Mouse (Mus musculus): ENCODE measurements around the gene Arf6.
"Not testable (repeated sequence)": the region's sequence is repeated elsewhere in the genome, so short reads cannot be mapped to it uniquely, and the experiment has no call there.

Arf6 gene

DNA sequence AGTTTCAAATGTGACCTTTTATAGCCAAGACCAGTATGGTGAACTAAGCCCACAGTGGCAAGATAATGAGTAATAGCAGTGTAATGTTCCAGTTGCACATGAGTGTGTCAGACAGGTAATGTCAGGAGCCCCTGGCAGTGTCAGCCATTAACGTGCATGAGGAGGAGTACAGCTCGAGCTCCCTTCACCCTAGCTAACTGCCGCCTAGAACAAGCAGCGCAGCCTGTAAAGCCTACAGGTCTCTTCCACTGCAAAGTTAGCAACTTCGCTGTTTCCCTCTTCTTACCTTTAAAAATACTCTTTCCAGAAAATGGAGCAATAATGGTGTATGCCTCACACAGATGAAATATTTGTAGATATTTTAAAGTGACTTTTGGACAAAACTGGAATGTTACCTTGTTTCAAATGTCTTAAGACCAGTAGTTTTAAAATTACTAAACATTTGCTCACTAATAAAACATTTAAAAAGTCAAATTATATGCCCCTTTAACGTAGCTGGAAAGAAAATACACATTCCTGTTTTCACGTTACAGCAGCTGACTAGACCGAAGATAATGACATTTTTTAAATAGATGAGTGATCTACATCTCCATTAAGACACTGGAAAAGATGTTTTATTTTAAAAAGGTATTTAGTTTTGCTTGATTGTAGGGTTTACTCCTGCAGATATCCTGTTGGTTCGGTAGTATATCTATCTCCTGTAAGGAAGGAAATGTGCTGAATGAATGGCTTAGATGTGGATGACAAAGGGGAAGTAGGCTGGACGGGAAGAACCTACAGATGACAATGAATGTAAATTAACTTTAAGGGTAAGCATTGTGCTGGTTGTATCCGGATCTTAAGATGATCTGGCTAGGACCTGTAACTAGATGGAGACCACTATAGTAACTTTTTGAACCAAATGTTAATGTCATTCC, 2.2 kb downstream of the Arf6 start:
- DNase-seq (ENCODE audit: low spot score in 2 of 2), result peak in 1 of 2 experiments; percentile 64

DNA sequence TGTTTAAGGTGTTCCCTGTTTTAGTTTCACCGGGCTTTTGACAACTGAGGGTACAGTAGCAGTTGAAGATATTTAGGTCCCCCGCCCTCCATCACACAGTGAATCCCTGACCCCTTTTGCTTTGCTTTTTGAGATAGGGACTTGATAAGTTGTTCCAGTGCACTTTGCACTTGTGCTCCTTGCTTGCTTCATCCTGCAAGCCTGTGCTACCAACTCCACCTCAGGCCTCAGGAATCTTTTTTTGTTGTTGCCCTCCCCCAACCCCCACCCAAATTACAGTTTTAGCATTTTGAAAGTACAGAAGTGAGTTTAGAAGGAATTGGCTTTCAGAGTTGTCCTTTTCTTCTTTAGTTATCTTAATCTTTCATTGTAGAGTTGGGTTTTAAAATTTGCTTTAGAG, 4.2 kb downstream of the Arf6 start:
- DNase-seq (ENCODE audit: low spot score in 2 of 2), result no peak

DNA sequence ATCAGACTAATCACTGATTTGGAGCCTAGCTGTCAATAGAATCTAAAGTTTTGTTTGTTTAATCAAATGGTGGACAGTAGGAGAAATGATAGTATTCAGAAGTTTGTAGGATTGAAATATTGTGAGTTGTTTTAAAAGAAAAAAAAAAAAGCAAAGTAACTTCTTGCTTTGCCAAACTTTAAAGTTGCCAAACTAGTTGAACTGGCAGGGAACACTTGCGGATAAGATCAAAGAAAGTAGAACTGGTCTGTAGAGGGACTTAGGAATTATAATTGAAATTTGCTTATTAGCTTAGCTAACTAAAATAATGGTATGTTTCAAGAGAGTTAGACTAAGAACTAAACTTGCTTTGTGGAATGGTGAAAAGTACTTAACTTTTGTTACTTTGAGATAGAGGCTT, 5.2 kb downstream of the Arf6 start:
- DNase-seq (ENCODE audit: low spot score in 2 of 2), result no peak

DNA sequence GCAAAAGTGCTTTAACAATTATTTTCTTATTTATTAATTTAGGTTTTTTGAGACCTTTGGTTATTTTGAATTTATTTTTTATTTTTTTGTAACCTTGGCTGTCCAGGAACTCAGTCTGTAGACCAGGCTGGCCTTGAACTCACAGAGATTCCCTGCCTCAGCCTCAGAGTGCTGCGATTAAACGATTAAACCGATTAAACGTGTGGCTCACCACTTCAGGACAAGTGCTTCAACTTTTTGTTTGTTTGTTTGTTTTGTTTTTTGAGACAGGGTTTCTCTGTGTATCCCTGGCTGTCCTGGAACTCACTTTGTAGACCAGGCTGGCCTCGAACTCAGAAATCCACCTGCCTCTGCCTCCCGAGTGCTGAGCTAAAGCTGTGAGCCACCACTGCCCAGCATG, 5.7 kb downstream of the Arf6 start:
- DNase-seq (ENCODE audit: low spot score in 2 of 2), result not testable (repeated sequence)

DNA sequence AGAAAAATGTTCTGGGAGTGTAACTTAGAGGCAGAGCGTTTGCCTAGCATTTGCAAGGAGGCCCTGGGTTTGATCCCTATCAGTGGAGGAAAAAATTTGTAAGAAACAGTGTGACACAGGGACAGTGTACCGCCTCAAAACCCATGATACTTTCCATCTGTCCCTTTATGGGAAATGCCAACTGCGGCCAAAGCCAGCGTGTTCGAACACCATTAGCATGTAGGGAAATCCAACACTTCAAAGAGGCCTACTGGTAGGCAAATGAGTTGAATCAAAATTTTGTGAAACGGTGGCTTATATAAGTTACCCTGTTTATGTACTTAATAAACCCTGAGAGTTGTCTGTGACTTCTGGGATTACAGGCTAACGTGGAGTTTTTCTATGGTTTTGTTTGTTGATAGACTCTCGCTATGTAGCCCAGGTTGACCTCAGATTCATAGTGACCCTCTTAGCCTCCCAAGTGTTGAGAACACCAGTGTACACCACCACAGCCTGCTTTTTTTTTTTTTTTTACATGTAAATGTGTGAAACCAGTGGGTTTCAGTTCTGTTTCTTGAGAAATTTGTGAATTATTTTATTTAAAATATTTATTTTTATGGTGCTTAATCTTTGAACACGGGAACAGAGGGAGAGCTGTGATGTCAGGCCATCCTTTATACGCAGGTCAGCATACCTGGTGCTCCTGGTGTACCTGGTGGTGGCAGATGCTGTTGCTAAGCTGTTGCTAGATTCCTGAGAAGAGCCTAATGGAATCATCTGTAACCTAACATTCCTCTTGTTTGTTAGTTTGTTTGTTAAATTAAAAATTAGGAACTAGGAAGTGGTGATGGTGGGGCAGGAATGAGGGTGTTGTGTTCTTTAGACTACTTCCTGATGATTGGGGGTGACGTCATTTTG, 6.9 kb downstream of the Arf6 start:
- DNase-seq (ENCODE audit: low spot score in 2 of 2), result no peak

DNA sequence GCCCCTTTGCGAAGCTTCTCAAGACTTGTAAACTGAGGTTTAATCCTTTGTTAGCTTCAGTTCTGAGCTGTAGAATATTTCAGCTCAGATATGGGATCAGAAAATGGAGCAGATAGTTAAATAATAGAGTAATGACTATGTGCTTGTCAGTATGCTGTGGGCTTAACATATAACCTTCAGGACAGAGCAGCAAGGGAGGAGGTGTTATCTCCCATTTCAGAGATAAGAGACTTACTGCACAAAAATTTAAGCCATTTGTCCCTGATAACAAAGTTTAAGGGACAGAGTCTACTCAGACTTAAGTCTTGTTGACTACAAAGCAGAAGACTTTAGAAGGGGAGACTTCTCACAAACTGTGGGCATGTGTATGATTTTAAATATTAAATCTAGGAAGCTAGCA, 10.9 kb downstream of the Arf6 start:
- DNase-seq (ENCODE audit: low spot score in 2 of 2), result no peak

DNA sequence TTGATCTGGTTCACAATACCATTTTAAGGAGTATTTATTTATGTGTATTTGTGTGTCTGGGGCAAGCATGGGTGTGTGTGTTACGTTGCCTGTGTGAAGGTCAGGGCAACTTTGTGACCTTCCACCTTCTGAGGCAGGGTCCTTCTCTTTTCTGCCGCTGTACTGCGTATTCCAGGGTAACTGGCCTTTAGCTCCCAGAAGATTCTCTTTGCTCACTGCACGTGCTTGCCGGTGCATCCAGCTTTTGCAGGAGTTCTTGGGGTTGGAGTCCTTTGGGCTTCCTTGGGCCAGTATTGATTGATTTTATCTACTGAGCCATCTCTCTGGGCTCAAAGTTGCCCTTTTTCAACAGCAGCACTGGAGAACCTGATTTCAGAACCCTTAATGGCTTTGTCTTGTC, 12.7 kb downstream of the Arf6 start:
- no peak for DNase-seq (ENCODE audit: low spot score in 2 of 2)

DNA sequence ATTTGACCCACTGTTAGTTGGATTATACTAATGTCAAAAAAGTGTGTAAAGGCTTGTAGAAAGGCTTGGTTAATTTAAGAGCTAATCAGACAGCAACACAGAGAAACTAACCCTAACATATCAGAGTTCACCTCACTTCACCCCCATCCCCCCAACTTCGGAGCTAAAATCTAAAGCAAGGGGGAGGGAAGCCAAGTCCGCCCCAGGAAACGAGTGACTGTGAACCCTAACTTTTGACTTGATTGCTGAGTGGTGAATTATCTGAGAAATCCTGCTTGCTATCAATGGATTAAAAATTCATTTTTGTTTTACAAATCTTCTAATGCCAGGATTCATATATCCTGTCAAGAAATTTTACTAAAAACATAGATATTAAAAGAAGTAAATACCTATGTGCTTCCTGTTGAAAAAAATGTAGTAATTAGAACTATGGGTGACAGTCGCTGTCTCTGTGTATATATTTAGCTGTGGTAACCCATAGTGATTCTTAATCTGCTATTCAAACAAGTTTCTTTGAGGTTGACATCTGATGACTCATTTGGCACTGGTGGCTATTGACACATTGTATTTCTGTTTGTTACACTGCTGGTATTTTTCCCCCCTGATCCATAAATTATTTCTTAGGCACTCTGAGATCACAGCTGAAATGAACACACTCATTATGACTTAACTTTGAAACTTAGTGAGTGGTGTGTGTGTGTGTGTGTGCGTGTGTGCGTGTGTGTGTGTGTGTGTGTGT, 13.8 kb downstream of the Arf6 start:
- no peak for DNase-seq (ENCODE audit: low spot score in 2 of 2)

DNA sequence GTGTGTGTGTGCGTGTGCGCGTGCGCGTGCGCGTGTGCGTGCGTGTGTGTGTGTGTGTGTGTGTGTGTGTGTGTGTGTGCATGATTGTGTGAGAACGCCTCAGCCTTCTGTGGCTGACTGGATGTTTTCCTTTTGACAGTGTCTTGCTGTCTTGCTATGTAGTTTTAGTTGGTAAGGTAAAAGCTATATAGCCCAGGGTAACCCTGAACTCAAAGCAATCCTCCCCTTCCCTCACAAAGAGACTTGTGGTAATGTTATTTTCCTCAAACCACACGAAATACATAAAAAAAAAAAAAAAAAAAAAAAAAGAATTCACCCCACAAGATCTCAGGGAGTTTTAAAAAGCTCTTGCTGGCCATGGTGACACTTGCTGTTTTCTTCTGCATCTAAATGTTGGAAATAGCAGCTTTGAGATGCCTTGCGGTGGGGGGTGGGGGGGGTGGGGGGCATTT, 14.4 kb downstream of the Arf6 start:
- not testable (repeated sequence) for DNase-seq (ENCODE audit: low spot score in 2 of 2)

DNA sequence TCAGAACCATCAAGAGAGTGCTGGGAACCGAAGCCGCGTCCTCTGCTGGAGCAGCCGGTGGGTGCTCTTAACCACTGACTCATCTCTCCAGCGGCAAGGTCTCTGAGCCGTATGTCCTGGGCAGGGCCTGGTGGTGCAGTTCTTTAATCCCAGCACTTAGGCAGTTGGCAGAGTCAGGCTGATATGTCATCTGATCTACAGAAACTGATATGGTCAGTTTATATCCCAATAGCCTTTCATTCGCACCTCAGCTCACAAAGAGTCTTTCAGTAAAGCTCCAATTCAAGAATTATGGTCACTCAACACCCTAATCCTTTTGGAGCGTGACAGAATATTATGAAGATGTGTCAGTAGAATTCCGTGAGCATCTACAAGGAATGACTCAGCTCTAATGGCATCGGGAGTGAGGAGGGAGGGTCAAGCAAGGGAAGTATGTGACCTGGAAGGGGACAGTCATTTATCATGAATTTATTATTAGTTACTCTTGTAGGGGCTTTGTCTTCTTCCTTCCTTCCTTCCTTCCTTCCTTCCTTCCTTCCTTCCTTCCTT, 16.4 kb downstream of the Arf6 start:
- no peak for DNase-seq (ENCODE audit: low spot score in 2 of 2)

DNA sequence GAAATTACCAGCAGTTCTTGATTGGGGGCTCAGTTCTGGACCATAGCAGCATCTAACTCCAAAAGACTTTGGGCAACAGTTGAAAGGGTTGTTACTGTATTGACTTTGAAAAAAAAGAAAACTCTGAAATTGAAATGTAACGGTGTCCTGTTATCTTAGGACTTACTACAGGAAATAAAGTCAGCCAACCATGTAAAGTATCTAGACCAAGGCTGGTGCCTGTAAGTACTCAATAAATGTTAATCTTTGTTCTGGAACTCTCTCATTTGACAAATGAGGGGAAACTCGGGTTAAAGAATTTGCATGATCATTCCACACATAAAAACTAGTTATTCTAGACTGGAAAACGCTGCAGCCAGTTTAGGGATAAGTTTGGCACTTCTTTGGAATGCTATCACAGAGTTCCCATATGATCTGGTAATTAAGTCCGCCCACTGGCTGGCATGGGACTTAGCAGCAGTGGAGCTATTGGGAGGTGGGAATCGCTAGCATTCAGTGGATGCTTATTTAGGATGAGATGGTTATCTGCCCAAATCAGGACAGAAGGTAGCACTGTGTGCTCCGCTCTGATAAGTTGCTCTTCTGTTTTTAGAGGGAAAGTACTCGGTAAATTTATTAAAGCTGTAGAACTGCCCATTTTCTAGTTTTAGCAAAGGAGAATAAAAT, 17.5 kb downstream of the Arf6 start:
- DNase-seq (ENCODE audit: low spot score in 2 of 2), result no peak

DNA sequence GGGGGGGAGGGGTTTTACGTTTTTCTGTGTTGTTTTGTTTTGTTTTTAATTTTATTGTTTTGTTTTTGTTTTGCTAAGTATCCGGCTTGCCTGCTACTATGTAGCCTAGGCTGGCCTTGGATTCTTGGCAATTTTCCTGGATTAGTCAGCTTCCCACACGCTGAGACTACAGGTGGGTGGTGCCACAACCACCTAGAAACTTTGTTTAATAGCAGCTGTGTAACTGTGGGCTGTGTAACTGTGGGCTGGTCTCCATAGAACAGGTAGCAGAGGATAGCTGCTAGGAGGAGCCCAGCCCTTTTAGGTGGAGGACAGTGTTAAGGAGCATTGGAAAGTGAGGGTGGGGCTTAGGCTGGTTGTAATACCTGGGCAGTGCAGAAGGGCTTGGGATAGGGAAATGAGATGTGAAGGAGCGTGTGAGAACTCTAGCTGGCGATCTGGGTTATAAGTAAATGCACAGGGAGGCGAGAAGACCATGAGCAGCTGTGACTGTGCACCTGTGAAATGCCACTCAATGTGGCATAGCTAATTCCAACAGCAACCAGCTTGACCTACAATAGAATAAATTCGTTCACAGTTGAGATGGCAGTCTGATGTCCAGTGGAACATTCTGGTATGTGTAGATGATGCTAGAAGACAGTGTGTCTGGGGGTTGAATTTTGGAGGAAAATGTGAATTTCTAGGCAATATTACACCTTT, 18.2 kb downstream of the Arf6 start:
- no peak for DNase-seq (ENCODE audit: low spot score in 2 of 2)

DNA sequence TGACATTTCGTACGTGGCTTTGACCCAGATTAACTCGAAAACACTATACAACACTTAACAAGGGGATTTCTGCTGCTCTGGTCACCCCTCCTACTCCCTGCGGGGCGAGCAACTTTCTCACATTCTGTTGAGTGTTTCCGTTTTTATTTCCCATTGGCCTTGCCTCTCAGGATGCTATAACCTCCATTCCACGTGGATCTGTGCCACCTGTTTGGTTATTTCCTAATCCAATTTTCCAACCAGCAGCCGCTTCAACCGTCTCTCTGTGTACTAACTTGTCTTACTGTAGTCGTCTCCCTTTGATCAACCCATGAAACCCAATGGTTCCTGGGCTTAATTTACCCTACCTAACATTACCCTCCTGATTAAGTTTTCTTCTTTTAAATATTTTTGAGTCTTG, 21.1 kb downstream of the Arf6 start:
- no peak for DNase-seq (ENCODE audit: low spot score in 2 of 2)

DNA sequence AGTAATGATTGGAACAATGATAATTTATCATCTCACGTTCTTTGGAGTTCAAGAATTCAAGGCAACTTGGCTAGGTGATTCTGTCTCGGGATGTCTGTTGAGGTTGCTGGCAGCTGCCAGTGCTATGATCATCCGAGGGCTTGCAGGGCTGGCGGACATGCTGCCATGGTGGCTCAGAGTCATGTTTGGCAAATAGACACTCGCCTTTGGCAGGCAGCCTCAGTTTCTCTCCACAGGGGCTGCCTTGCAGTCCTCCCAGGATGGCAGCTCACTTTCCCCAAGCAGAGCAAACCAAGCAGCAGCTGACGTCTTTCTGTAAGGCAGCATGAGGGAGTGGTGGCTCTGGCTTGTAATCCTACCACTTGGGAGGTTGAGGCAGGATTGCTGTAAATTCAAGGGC, 22.5 kb downstream of the Arf6 start:
- DNase-seq (ENCODE audit: low spot score in 2 of 2), result no peak

DNA sequence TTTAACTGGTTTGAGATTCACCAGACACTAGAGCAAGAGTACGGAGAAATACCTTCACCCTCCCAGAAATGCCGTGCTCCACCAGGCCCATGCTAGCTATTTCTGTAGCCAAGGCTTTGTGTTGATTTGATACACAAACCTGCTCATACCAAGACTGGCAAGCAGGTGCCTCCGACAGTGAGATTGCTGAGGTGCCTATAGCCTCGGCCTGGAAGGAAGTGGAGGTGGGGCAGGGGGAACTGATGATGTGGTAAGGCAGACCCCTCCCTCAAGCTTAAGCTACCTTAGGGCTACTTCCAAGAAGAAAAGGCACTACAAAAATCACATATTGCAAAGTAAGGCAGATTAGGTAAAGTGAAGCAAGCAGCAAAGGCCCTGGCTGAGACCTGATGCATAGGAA, 28.4 kb downstream of the Arf6 start:
- no peak for DNase-seq (ENCODE audit: low spot score in 2 of 2)

DNA sequence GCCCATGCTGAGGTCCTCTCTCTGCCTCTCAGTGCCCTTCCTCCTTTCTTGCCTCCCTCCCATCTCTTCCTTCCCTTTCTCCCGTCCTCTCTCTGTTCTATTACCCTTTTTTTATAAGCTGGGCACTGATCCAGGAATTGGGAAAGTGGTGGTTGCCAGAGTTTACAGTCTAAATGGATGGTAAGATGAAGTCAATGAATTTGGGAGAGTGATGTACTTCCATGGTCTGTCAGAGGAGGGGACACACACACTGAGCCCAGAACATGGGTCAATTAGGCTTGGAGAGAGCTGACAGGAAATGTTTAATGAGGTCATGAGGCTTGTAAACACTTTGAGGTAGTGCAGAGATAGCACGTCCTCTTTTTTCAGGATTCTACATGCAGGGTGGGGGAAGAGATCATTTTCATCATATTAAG, 28.9 kb downstream of the Arf6 start:
- DNase-seq (ENCODE audit: low spot score in 2 of 2), result no peak

DNA sequence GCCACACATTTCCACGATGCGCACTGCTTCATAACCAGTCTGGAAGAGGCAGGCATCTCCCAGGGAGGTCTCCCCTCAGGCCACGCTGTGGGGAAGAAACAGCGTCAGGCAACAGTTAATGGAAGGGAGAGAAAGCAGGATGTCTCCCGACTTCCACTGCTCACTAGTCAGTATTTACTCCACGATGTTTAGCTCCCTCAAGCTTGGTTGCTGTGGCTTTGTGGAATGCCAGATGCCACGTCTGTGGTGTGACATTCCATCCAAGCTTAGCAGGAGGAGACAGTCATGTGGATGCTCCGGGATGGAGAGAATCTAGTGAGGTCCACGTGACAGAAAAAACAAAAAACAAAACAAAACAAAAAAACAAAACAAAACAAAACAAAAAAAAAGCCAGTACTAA, 30.1 kb downstream of the Arf6 start:
- DNase-seq (ENCODE audit: low spot score in 2 of 2), result no peak

DNA sequence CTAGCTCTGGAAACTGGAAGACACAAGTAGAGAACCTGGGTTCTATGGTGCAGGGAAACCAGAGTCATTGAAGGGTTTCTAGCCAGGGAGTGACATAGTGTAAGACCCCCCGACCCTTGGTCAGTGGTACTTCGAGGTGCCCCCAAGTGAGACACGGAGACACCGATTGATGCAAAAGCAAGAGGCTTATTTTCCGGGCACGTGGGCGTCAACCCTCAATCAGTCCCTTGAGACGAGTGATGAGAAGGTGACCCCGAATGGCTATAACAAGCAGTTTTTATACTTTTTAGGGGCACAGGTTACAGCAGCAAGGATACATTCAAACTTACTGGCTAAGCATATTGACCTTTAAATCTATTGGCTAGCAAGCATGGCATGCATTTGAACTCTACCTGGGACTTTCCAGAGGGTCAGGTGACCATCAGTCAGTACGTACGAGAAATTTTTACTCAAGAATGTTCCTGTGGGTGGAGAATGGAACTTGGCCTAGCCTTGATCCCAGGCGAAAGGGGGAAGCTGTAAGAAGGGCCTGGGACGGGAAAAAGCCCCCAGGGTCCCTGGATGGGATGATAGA, 30.7 kb downstream of the Arf6 start:
- DNase-seq (ENCODE audit: low spot score in 2 of 2), result no peak

DNA sequence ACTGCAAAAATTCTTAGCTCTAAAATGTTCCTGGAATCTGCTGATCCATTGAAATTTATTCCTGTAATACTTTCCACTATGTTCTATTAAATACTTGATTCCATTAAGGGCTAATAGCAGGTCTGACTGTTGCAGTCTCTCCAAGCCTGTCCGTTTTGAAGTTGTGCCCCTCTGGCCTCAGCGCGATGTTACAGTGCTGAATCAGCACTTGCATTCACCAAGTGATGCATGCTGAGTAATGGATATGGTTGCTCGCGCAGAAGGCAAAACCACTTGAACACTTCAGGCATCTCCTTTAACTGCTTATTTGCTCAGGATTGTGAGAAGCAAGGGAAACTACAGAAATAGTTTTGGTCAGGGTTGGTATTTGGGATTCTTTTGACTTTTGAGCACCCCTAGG, 38.8 kb downstream of the Arf6 start:
- no peak for DNase-seq (ENCODE audit: low spot score in 2 of 2)

DNA sequence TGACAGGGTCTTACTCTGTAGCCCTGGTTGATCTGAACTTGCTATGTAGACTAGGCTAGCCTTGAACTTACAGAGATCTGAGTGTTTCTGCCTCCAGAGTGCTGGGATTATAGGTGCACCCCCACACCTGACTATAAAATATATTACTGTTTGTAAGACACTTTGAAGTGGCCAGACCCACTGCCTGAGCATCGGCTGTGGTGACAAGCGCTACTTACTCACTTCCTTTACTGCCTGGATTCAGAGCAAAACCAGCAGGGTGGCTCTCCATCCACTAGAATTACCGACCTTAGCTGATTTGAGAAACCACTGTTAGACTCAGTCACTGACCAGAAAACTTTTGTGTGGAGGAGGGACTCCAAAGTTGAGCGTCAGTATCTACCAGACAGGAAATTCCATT, 40.0 kb downstream of the Arf6 start:
- DNase-seq (ENCODE audit: low spot score in 2 of 2), result no peak

Measured in spleen, postnatal 4 days (tissue).